Mouse (Mus musculus) neural tube, embryonic 13.5 days (tissue): ENCODE results near the gene Cplx3. TPM values are rescaled to one million over a fixed set of nuclear protein-coding genes. Genes with fewer than 3 reads are reported as not detected.

ENCODE experiments used
- ATAC-seq: fragments of 200-750 bp; cut with Nextera tagmentation; 2 replicates; pipeline ENCODE4 v1.8.0; 2017; ENCODE audit warnings: low read depth, mild to moderate bottlenecking, moderate TSS enrichment, moderate library complexity
- H3K27ac ChIP-seq: fragments of 300-500 bp; sonication (generic); replicated peaks from 2 replicates; pipeline ENCODE4 v1.5.1; 2015; ENCODE audit warnings: moderate library complexity, mild to moderate bottlenecking, inconsistent platforms
- H3K27me3 ChIP-seq: fragments of 300-500 bp; sonication (generic); 2 replicates; pipeline ENCODE4 v1.6.1; 2015; ENCODE audit warnings: mild to moderate bottlenecking, inconsistent platforms
- H3K36me3 ChIP-seq: fragments of 300-500 bp; sonication (generic); 2 replicates; pipeline ENCODE4 v1.6.1; 2015; ENCODE audit warnings: mild to moderate bottlenecking, inconsistent platforms
- H3K4me1 ChIP-seq: fragments of 300-500 bp; sonication (generic); replicated peaks from 2 replicates; pipeline ENCODE4 v1.6.1; 2015; ENCODE audit warnings: inconsistent platforms
- H3K4me2 ChIP-seq: fragments of 300-500 bp; sonication (generic); 2 replicates; pipeline ENCODE4 v1.6.1; 2015; ENCODE audit warnings: inconsistent platforms, mild to moderate bottlenecking, moderate library complexity
- H3K4me3 ChIP-seq: fragments of 300-500 bp; sonication (generic); 2 replicates; pipeline ENCODE4 v1.5.1; 2015; ENCODE audit warnings: mild to moderate bottlenecking, inconsistent platforms
- H3K9ac ChIP-seq: fragments of 300-500 bp; sonication (generic); 2 replicates; pipeline ENCODE4 v1.6.1; 2015; ENCODE audit warnings: moderate library complexity, mild to moderate bottlenecking, inconsistent platforms
- H3K9me3 ChIP-seq: fragments of 300-500 bp; sonication (generic); 2 replicates; pipeline ENCODE4 v1.6.1; 2016; ENCODE audit warnings: inconsistent platforms
- WGBS: fragments of 180-500 bp; shearing (Covaris S2); methylation state at CpG from one replicate; pipeline ENCODE4 v1.1.7; 2015; 5-methylcytosine and 5-hydroxymethylcytosine counted together
- polyA plus RNA-seq: library from polyadenylated mRNA; unstranded; fragments of >200 nt; fragmentation: Nextera tagmentation; extraction: Ambion mirVana; gene quantifications from 2 replicates; pipeline ENCODE4 v1.2.1, GENCODE M21; 2015

Cplx3 gene
- polyA plus RNA-seq, 1 experiment from 2014 or later: not detected

GRCm38 (mm10) chr9:57565741-57566221 lies 40.3 kb downstream of the Cplx3 start:
- H3K27ac ChIP-seq: peak overlapping the region; percentile 65
- WGBS: 51% methylated on average over 10 of the region's 10 CpGs
- H3K27me3 ChIP-seq: no peaks in the 10 kb centered on the region
- H3K4me2 ChIP-seq: peak overlapping the region; percentile 11; the same call in 1 of the 2 replicates
- ATAC-seq: no peak
- no peaks in the 10 kb centered on the region for H3K9me3 ChIP-seq
- peaks cover 33% of the 10 kb centered on the region for H3K36me3 ChIP-seq
- peaks cover 51% of the 10 kb centered on the region for H3K4me1 ChIP-seq
- peak overlapping the region; percentile 17; the same call in 1 of the 2 replicates for H3K9ac ChIP-seq
- no peak overlapping the region for H3K4me3 ChIP-seq

- peaks cover 23% of the 10 kb centered on the region for H3K36me3 ChIP-seq
- no peaks in the 10 kb centered on the region for H3K9me3 ChIP-seq
- H3K27me3 ChIP-seq: no peaks in the 10 kb centered on the region
- ATAC-seq: no peak
- peaks cover 55% of the 10 kb centered on the region for H3K4me1 ChIP-seq
- H3K4me2 ChIP-seq: no peak overlapping the region
- no peak overlapping the region for H3K27ac ChIP-seq
- H3K4me3 ChIP-seq: no peak overlapping the region
- 87% methylated on average over 6 of the region's 6 CpGs for WGBS
- H3K9ac ChIP-seq: no peak overlapping the region
Observed at GRCm38 (mm10) chr9:57564609-57565008, 41.5 kb downstream of the Cplx3 start.

- 87% methylated on average over 4 of the region's 4 CpGs for WGBS
Observed at GRCm38 (mm10) chr9:57562896-57563372, 43.1 kb downstream of the Cplx3 start.

GRCm38 (mm10) chr9:57561711-57562099 lies 44.4 kb downstream of the Cplx3 start:
- H3K4me1 ChIP-seq: peaks cover 53% of the 10 kb centered on the region
- 0 out of 2 replicates have a peak, but pooled peaks cover 3% of the 10 kb centered on the region for H3K27me3 ChIP-seq
- H3K4me2 ChIP-seq: peak overlapping the region; percentile 81
- H3K36me3 ChIP-seq: no peaks in the 10 kb centered on the region
- WGBS: 76% methylated on average over 13 of the region's 13 CpGs
- H3K4me3 ChIP-seq: peak overlapping the region; percentile 56
- no peaks in the 10 kb centered on the region for H3K9me3 ChIP-seq
- peak overlapping the region; percentile 71 for H3K9ac ChIP-seq
- ATAC-seq: no peak
- no peak overlapping the region for H3K27ac ChIP-seq

More at GRCm38 (mm10) chr9:57562896-57563372, 43.1 kb downstream of the Cplx3 start:
- Histone ChIP-seq H3K9me3 (no peaks in the 10 kb centered on the region), H3K4me3 (no peak overlapping the region), H3K27me3 (0 out of 2 replicates have a peak, but pooled peaks cover 3% of the 10 kb centered on the region), H3K27ac (no peak overlapping the region), H3K36me3 (peaks cover 6% of the 10 kb centered on the region; the same call in 1 of the 2 replicates), H3K4me2 (no peak overlapping the region), H3K9ac (peak overlapping the region; percentile 27; the same call in 1 of the 2 replicates), H3K4me1 (peaks cover 55% of the 10 kb centered on the region)
- ATAC-seq: no peak

GRCm38 (mm10) chr9:57560861-57561710 lies 45.0 kb downstream of the Cplx3 start, which contains the start of gene Scamp2:
Gene Scamp2 (plus strand): TSS chr9:57560943.
- peak within 1 kb of the TSS; percentile 56 for H3K4me3 ChIP-seq
- no peaks in the 10 kb centered on the region for H3K9me3 ChIP-seq
- peaks cover 47% of the 10 kb centered on the region for H3K4me1 ChIP-seq
- H3K4me2 ChIP-seq: peak within 1 kb of the TSS; percentile 81
- ATAC-seq: peak; percentile 99
- no peaks in the 10 kb centered on the region for H3K36me3 ChIP-seq
- WGBS: 1% methylated on average over 37 of the region's 37 CpGs
- peak within 1 kb of the TSS; percentile 88 for H3K27ac ChIP-seq
- H3K27me3 ChIP-seq: 0 out of 2 replicates have a peak, but pooled peaks cover 3% of the 10 kb centered on the region
- H3K9ac ChIP-seq: peak within 1 kb of the TSS; percentile 71

- Histone ChIP-seq H3K4me1 (peaks cover 38% of the 10 kb centered on the region), H3K27me3 (0 out of 2 replicates have a peak, but pooled peaks cover 3% of the 10 kb centered on the region), H3K4me2 (peak overlapping the region; percentile 81), H3K36me3 (no peaks in the 10 kb centered on the region), H3K9ac (peak overlapping the region; percentile 71), H3K27ac (peak overlapping the region; percentile 88), H3K4me3 (peak overlapping the region; percentile 56), H3K9me3 (no peaks in the 10 kb centered on the region)
- ATAC-seq: peak; percentile 33; the same call in 1 of the 2 replicates
- 28% methylated on average over 7 of the region's 7 CpGs for WGBS
Observed at GRCm38 (mm10) chr9:57560263-57560662, 45.8 kb downstream of the Cplx3 start.

- Histone ChIP-seq H3K4me3 (no peak overlapping the region), H3K4me1 (peaks cover 37% of the 10 kb centered on the region), H3K9me3 (no peaks in the 10 kb centered on the region), H3K27ac (no peak overlapping the region), H3K36me3 (no peaks in the 10 kb centered on the region), H3K9ac (no peak overlapping the region), H3K27me3 (0 out of 2 replicates have a peak, but pooled peaks cover 3% of the 10 kb centered on the region), H3K4me2 (no peak overlapping the region)
- ATAC-seq: no peak
- 77% methylated on average over 2 of the region's 2 CpGs for WGBS
Observed at GRCm38 (mm10) chr9:57559568-57559967, 46.5 kb downstream of the Cplx3 start.

GRCm38 (mm10) chr9:57558625-57559024 lies 47.5 kb downstream of the Cplx3 start:
- WGBS: 88% methylated on average over 4 of the region's 4 CpGs
- Histone ChIP-seq H3K4me3 (no peak overlapping the region), H3K27ac (no peak overlapping the region), H3K27me3 (0 out of 2 replicates have a peak, but pooled peaks cover 3% of the 10 kb centered on the region), H3K4me2 (no peak overlapping the region), H3K4me1 (peaks cover 36% of the 10 kb centered on the region), H3K9ac (no peak overlapping the region), H3K36me3 (no peaks in the 10 kb centered on the region), H3K9me3 (no peaks in the 10 kb centered on the region)
- no peak for ATAC-seq

GRCm38 (mm10) chr9:57557215-57557614 lies 48.9 kb downstream of the Cplx3 start:
- H3K27ac ChIP-seq: no peak overlapping the region
- no peaks in the 10 kb centered on the region for H3K9me3 ChIP-seq
- WGBS: 84% methylated on average over 3 of the region's 3 CpGs
- H3K4me2 ChIP-seq: no peak overlapping the region
- H3K9ac ChIP-seq: no peak overlapping the region
- H3K4me1 ChIP-seq: peaks cover 33% of the 10 kb centered on the region
- no peak for ATAC-seq
- no peaks in the 10 kb centered on the region for H3K36me3 ChIP-seq
- H3K27me3 ChIP-seq: 0 out of 2 replicates have a peak, but pooled peaks cover 3% of the 10 kb centered on the region
- no peak overlapping the region for H3K4me3 ChIP-seq

GRCm38 (mm10) chr9:57554753-57555152 lies 51.3 kb downstream of the Cplx3 start:
- Histone ChIP-seq H3K27ac (no peak overlapping the region), H3K36me3 (peaks cover 8% of the 10 kb centered on the region), H3K27me3 (0 out of 2 replicates have a peak, but pooled peaks cover 3% of the 10 kb centered on the region), H3K4me1 (peaks cover 29% of the 10 kb centered on the region), H3K4me3 (no peak overlapping the region), H3K4me2 (no peak overlapping the region), H3K9ac (no peak overlapping the region), H3K9me3 (no peaks in the 10 kb centered on the region)
- WGBS: 30% methylated on average over 3 of the region's 3 CpGs
- peak; percentile 21; the same call in 1 of the 2 replicates for ATAC-seq

- H3K27me3 ChIP-seq: no peaks in the 10 kb centered on the region
- peaks cover 39% of the 10 kb centered on the region for H3K4me1 ChIP-seq
- H3K9ac ChIP-seq: no peak overlapping the region
- no peak overlapping the region for H3K4me2 ChIP-seq
- WGBS: 72% methylated on average over 11 of the region's 11 CpGs
- H3K36me3 ChIP-seq: peaks cover 24% of the 10 kb centered on the region
- 0 out of 2 replicates have a peak, but pooled peaks have one; percentile 26 for ATAC-seq
- H3K4me3 ChIP-seq: no peak overlapping the region
- H3K9me3 ChIP-seq: no peaks in the 10 kb centered on the region
- H3K27ac ChIP-seq: no peak overlapping the region
Observed at GRCm38 (mm10) chr9:57553119-57553518, 53.0 kb downstream of the Cplx3 start.
